Mouse (Mus musculus) neural tube, embryonic 11.5 days (tissue): ENCODE results near the gene Pecam1. TPM values are rescaled to one million over a fixed set of nuclear protein-coding genes. Genes with fewer than 3 reads are reported as not detected.

Experiments
- ATAC-seq: fragments of 200-750 bp; cut with Nextera tagmentation; 2 replicates; pipeline ENCODE4 v1.8.0; 2017; ENCODE audit warnings: moderate number of reproducible peaks, mild to moderate bottlenecking, moderate TSS enrichment, moderate library complexity; ENCODE audit not compliant: insufficient read depth, low FRiP score, low TSS enrichment
- DNase-seq: peaks from one replicate; pipeline ENCODE4 v3.0.0-alpha.2; 2015; ENCODE audit warnings: low spot score
- H3K27ac ChIP-seq: fragments of 300-500 bp; sonication (generic); 2 replicates; pipeline ENCODE4 v1.5.1; 2014; ENCODE audit warnings: low read depth, mild to moderate bottlenecking, low read length
- H3K27me3 ChIP-seq: fragments of 300-500 bp; sonication (generic); 2 replicates; pipeline ENCODE4 v1.6.1; 2014; ENCODE audit warnings: mild to moderate bottlenecking, low read length, mixed read lengths; ENCODE audit not compliant: control insufficient read depth, insufficient read depth
- H3K36me3 ChIP-seq: fragments of 300-500 bp; sonication (generic); 2 replicates; pipeline ENCODE4 v1.6.1; 2014; ENCODE audit warnings: mild to moderate bottlenecking, low read length, moderate library complexity, mixed read lengths; ENCODE audit not compliant: control insufficient read depth, insufficient read depth
- H3K4me1 ChIP-seq: fragments of 300-500 bp; sonication (generic); 2 replicates; pipeline ENCODE4 v1.6.1; 2014; ENCODE audit warnings: low read length, mixed read lengths; ENCODE audit not compliant: control insufficient read depth, insufficient read depth
- H3K4me2 ChIP-seq: fragments of 300-500 bp; sonication (generic); 2 replicates; pipeline ENCODE4 v1.6.1; 2014; ENCODE audit warnings: low read depth, mild to moderate bottlenecking, moderate library complexity
- H3K4me3 ChIP-seq: fragments of 300-500 bp; sonication (generic); 2 replicates; pipeline ENCODE4 v1.5.1; 2014; ENCODE audit warnings: low read depth, low read length
- H3K9ac ChIP-seq: fragments of 300-500 bp; sonication (generic); 2 replicates; pipeline ENCODE4 v1.6.1; 2014; ENCODE audit warnings: mild to moderate bottlenecking, low read length
- H3K9me3 ChIP-seq: fragments of 300-500 bp; sonication (generic); 2 replicates; pipeline ENCODE4 v1.6.1; 2016; ENCODE audit warnings: low read length; ENCODE audit not compliant: control insufficient read depth
- WGBS: fragments of 180-500 bp; shearing (Covaris S2); extraction: QIAGEN DNeasy Blood & Tissue Kit; methylation state at CpG from one replicate; pipeline ENCODE4 v1.1.7; 2014; 5-methylcytosine and 5-hydroxymethylcytosine counted together
- polyA plus RNA-seq: library from polyadenylated mRNA; unstranded; fragments of >200 nt; fragmentation: Nextera tagmentation; extraction: Ambion mirVana; gene quantifications from 2 replicates; pipeline ENCODE4 v1.2.1, GENCODE M21; 2014

Pecam1 gene
- polyA plus RNA-seq, 1 experiment from 2014 or later, result 24.9 TPM

- Histone ChIP-seq H3K9me3 (no peaks in the 10 kb centered on the region), H3K4me3 (no peak overlapping the region), H3K9ac (no peak overlapping the region), H3K27me3 (no peaks in the 10 kb centered on the region), H3K27ac (no peak overlapping the region), H3K4me1 (no peaks in the 10 kb centered on the region), H3K36me3 (no peaks in the 10 kb centered on the region), H3K4me2 (no peak overlapping the region)
- 91% methylated on average over 6 of the region's 6 CpGs for WGBS
- DNase-seq (no peak), ATAC-seq (no peak)
Measured at GRCm38 (mm10) chr11:106698289-106698688, 52.1 kb downstream of the Pecam1 start.

DNA sequence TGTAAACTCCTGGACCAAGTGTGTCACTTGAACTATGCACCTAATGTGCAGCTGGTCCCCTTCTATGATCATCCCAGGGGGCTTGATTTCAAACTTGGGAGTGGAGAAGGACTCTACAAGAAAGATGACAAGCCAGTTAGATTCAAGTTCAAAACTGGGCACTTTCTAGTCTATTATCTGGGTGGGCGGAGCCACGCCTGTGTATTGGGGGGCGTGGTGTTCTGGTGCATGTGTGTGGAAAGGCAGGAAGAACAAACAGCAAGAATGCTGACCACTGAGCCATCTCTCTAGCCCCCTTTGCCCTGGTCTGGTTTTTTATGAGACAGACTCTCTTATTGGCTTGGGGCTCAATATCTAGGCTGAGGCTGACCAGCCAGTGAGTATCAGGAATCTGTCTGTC lies 54.5 kb downstream of the Pecam1 start:
- 87% methylated on average over 3 of the region's 3 CpGs for WGBS
- H3K4me3 ChIP-seq, result no peak overlapping the region

DNA sequence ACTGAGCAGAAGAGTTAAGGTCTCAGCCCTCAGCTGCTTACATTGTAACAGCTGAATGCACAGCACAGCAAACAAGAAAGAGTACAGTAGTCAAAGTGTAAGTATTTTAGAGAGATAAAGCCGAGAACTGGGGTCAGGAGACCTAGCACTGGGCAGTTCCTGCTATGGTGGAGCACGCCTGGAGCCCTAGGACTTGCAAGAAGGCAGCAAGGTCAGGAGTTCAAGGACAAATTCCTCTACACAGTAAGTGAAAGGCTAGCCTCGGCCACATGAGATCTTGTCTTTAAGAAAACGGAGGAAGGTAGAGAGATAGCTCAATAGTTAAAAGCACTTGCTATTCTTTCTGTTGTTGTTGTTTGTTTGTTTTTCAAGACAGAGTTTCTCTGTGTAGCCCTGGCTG lies 57.5 kb downstream of the Pecam1 start:
- no peaks in the 10 kb centered on the region for H3K36me3 ChIP-seq
- no peak for ATAC-seq
- WGBS, result 81% methylated on average over 4 of the region's 4 CpGs
- no peak overlapping the region for H3K4me2 ChIP-seq
- no peaks in the 10 kb centered on the region for H3K4me1 ChIP-seq
- no peaks in the 10 kb centered on the region for H3K27me3 ChIP-seq
- H3K27ac ChIP-seq, result no peak overlapping the region
- H3K4me3 ChIP-seq, result no peak overlapping the region
- no peak for DNase-seq
- no peaks in the 10 kb centered on the region for H3K9me3 ChIP-seq
- no peak overlapping the region for H3K9ac ChIP-seq

More for the DNA sequence above, 54.5 kb downstream of the Pecam1 start:
- ATAC-seq, result no peak
- Histone ChIP-seq H3K27me3 (no peaks in the 10 kb centered on the region), H3K4me2 (no peak overlapping the region), H3K27ac (no peak overlapping the region), H3K9ac (no peak overlapping the region), H3K9me3 (no peaks in the 10 kb centered on the region), H3K4me1 (no peaks in the 10 kb centered on the region), H3K36me3 (no peaks in the 10 kb centered on the region)
- no peak for DNase-seq

DNA sequence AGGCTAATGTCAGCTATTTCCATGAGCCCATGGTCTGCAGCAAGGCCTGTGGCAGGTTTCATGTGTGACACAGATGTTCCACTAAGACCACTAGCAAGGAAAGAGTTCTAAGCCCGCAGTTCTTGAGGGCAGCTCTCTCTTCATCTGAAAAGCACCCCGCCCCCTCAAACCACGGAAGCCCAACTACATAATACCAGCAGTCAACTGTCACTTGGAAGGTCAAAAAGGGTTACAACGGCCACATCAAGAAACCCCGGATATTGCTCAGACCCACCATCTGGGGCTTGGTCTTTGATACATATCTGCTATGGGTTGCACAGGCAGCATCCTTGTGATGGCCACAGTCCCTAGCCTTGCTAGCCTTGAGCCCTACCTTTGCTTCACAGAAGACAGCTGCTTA lies 62.1 kb downstream of the Pecam1 start:
- no peaks in the 10 kb centered on the region for H3K36me3 ChIP-seq
- no peak overlapping the region for H3K27ac ChIP-seq
- WGBS, result 85% methylated on average over 5 of the region's 5 CpGs
- no peaks in the 10 kb centered on the region for H3K9me3 ChIP-seq
- no peaks in the 10 kb centered on the region for H3K4me1 ChIP-seq
- H3K27me3 ChIP-seq, result no peaks in the 10 kb centered on the region
- DNase-seq (no peak), ATAC-seq (no peak)
- H3K4me2 ChIP-seq, result no peak overlapping the region
- no peak overlapping the region for H3K9ac ChIP-seq
- H3K4me3 ChIP-seq, result no peak overlapping the region

- ATAC-seq (no peak), DNase-seq (no peak)
- H3K27ac ChIP-seq, result no peak overlapping the region
- no peaks in the 10 kb centered on the region for H3K27me3 ChIP-seq
- H3K4me2 ChIP-seq, result no peak overlapping the region
- H3K4me3 ChIP-seq, result no peak overlapping the region
- WGBS, result 90% methylated on average over 9 of the region's 9 CpGs
- no peaks in the 10 kb centered on the region for H3K9me3 ChIP-seq
- no peaks in the 10 kb centered on the region for H3K4me1 ChIP-seq
- no peak overlapping the region for H3K9ac ChIP-seq
- H3K36me3 ChIP-seq, result no peaks in the 10 kb centered on the region
Measured at GRCm38 (mm10) chr11:106687293-106687692, 63.1 kb downstream of the Pecam1 start.

- 86% methylated on average over 8 of the region's 8 CpGs for WGBS
- ATAC-seq (no peak), DNase-seq (no peak)
- Histone ChIP-seq H3K4me3 (no peak overlapping the region), H3K4me2 (no peak overlapping the region), H3K4me1 (no peaks in the 10 kb centered on the region), H3K9me3 (no peaks in the 10 kb centered on the region), H3K36me3 (no peaks in the 10 kb centered on the region), H3K27me3 (no peaks in the 10 kb centered on the region), H3K27ac (no peak overlapping the region), H3K9ac (no peak overlapping the region)
Measured at GRCm38 (mm10) chr11:106684027-106684426, 66.4 kb downstream of the Pecam1 start.

DNA sequence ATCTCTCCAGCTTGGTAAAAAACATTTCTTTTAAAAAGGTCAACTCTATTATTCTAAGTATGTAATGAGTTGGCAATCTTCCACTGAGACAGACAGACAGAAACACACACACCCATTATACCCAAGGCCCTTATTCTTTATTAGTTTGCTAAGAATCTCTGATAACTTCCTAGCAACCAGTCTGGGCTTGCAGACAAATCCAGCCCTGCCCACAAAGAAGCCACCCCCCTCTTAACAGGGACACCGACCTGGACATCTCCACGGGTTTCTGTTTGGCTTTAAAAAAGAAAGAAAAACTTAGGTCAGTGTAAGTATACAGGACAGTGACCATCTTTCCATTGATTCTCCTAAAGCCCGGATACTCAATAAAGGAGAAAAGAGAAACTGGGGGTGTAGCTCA lies 67.1 kb downstream of the Pecam1 start:
- Histone ChIP-seq H3K4me2 (no peak overlapping the region), H3K27me3 (no peaks in the 10 kb centered on the region), H3K36me3 (no peaks in the 10 kb centered on the region), H3K9me3 (no peaks in the 10 kb centered on the region), H3K4me3 (no peak overlapping the region), H3K4me1 (no peaks in the 10 kb centered on the region), H3K27ac (no peak overlapping the region), H3K9ac (no peak overlapping the region)
- DNase-seq, result no peak
- 86% methylated on average over 3 of the region's 3 CpGs for WGBS
- no peak for ATAC-seq

DNA sequence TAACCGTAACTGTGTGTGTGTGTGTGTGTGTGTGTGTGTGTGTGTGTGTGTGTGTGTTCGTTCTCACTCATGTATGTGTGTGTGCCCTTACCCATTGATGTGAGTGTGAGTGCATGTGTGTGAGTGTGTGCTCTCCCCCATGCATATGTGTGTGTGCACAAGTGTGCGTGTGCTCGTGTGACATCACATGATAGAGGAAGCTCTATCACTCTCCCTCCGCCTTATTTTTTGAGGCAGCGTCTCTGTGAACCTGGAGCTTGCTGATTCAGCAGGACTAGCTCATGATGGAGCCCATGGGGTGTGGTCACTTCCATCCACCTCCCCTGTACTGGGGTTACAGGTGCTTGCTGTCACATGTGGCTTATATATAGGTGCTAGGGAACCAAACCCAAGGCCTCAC lies 69.3 kb downstream of the Pecam1 start:
- Histone ChIP-seq H3K27ac (no peak overlapping the region), H3K4me3 (no peak overlapping the region), H3K4me2 (no peak overlapping the region), H3K9ac (no peak overlapping the region), H3K4me1 (no peaks in the 10 kb centered on the region), H3K9me3 (no peaks in the 10 kb centered on the region), H3K27me3 (no peaks in the 10 kb centered on the region), H3K36me3 (no peaks in the 10 kb centered on the region)
- 93% methylated on average over 6 of the region's 6 CpGs for WGBS
- DNase-seq, result no peak
- ATAC-seq, result no peak

DNA sequence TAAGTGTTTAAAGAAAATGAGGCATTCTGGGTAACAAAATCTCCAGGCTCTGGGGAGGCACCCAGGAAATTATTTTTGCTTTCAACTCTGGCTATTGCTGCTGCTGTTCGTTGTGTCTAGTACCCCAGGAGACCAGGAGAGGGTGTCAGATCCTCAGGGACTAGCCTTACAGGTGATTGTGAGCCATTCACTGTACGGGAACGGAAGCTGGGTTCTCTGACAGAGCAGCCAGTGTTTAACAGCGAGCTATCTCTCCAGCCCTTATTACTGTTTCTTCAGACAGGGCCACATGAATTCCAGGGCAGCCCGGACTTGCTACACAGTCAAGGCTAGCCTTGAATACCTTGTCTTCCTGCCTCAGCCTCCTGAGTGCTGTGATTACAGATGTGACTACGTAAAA lies 70.6 kb downstream of the Pecam1 start:
- DNase-seq (no peak), ATAC-seq (no peak)
- no peak overlapping the region for H3K27ac ChIP-seq
- H3K9ac ChIP-seq, result no peak overlapping the region
- no peak overlapping the region for H3K4me2 ChIP-seq
- no peaks in the 10 kb centered on the region for H3K27me3 ChIP-seq
- H3K9me3 ChIP-seq, result no peaks in the 10 kb centered on the region
- 59% methylated on average over 6 of the region's 6 CpGs for WGBS
- no peaks in the 10 kb centered on the region for H3K4me1 ChIP-seq
- no peaks in the 10 kb centered on the region for H3K36me3 ChIP-seq
- H3K4me3 ChIP-seq, result no peak overlapping the region
